Mouse (Mus musculus) forebrain, embryonic 16.5 days (tissue): Measurements from ENCODE around the gene Gm20388. TPM values are rescaled to one million over a fixed set of nuclear protein-coding genes. Genes with fewer than 3 reads are reported as not detected.

Source experiments
- ATAC-seq: fragments of 200-750 bp; cut with Nextera tagmentation; 2 replicates; pipeline ENCODE4 v1.8.0; 2017; ENCODE audit warnings: mild to moderate bottlenecking, moderate library complexity
- H3K27ac ChIP-seq: fragments of 300-500 bp; sonication (generic); 2 replicates; pipeline ENCODE4 v1.5.1; 2014; ENCODE audit warnings: low read length, control low read depth
- H3K27me3 ChIP-seq: fragments of 300-500 bp; sonication (generic); replicated peaks from 2 replicates; pipeline ENCODE4 v1.6.1; 2014; ENCODE audit warnings: low read length; ENCODE audit not compliant: control insufficient read depth, insufficient read depth
- H3K36me3 ChIP-seq: fragments of 300-500 bp; sonication (generic); 2 replicates; pipeline ENCODE4 v1.6.1; 2014; ENCODE audit not compliant: control insufficient read depth, insufficient read depth
- H3K4me1 ChIP-seq: fragments of 300-500 bp; sonication (generic); replicated peaks from 2 replicates; pipeline ENCODE4 v1.6.1; 2014; ENCODE audit warnings: low read length; ENCODE audit not compliant: control insufficient read depth, insufficient read depth
- H3K4me2 ChIP-seq: fragments of 300-500 bp; sonication (generic); 2 replicates; pipeline ENCODE4 v1.6.1; 2014; ENCODE audit warnings: mild to moderate bottlenecking, low read length, control low read depth
- H3K4me3 ChIP-seq: fragments of 300-500 bp; sonication (generic); replicated peaks from 2 replicates; pipeline ENCODE4 v1.5.1; 2014; ENCODE audit warnings: mild to moderate bottlenecking, low read length, control low read depth
- H3K9ac ChIP-seq: fragments of 300-500 bp; sonication (generic); replicated peaks from 2 replicates; pipeline ENCODE4 v1.6.1; 2014; ENCODE audit warnings: low read depth, low read length, control low read depth
- H3K9me3 ChIP-seq: fragments of 300-500 bp; sonication (generic); 2 replicates; pipeline ENCODE4 v1.6.1; 2016; ENCODE audit warnings: low read length; ENCODE audit not compliant: control insufficient read depth
- WGBS: fragments of 180-500 bp; shearing (Covaris S2); extraction: QIAGEN DNeasy Blood & Tissue Kit; methylation state at CpG from one replicate; pipeline ENCODE4 v1.1.7; 2014; 5-methylcytosine and 5-hydroxymethylcytosine counted together
- polyA plus RNA-seq: library from polyadenylated mRNA; unstranded; fragments of >200 nt; fragmentation: Nextera tagmentation; extraction: Ambion mirVana; gene quantifications from 2 replicates; pipeline ENCODE4 v1.2.1, GENCODE M21; 2015

Gm20388 gene
- polyA plus RNA-seq, 1 experiment from 2014 or later, result 4.7 TPM

- Histone ChIP-seq H3K27me3 (no peaks in the 10 kb centered on the region), H3K4me3 (no peak overlapping the region), H3K27ac (peak overlapping the region; percentile 87), H3K9ac (peak overlapping the region; percentile 37), H3K36me3 (no peaks in the 10 kb centered on the region), H3K9me3 (no peaks in the 10 kb centered on the region), H3K4me1 (peaks cover 42% of the 10 kb centered on the region), H3K4me2 (no peak overlapping the region)
- no peak for ATAC-seq
- 51% methylated on average over 6 of the region's 6 CpGs for WGBS
Observed at GRCm38 (mm10) chr8:120383713-120384112, 473.1 kb downstream of the Gm20388 start.

- Histone ChIP-seq H3K4me2 (no peak overlapping the region), H3K27me3 (no peaks in the 10 kb centered on the region), H3K9ac (no peak overlapping the region), H3K36me3 (no peaks in the 10 kb centered on the region), H3K4me1 (peaks cover 39% of the 10 kb centered on the region), H3K9me3 (no peaks in the 10 kb centered on the region), H3K4me3 (no peak overlapping the region), H3K27ac (no peak overlapping the region)
- ATAC-seq, result no peak
Observed at GRCm38 (mm10) chr8:120384745-120385144, 474.1 kb downstream of the Gm20388 start.

- H3K9ac ChIP-seq, result no peak overlapping the region
- no peak overlapping the region for H3K4me2 ChIP-seq
- H3K27ac ChIP-seq, result no peak overlapping the region
- no peak for ATAC-seq
- 76% methylated on average over 6 of the region's 6 CpGs for WGBS
- H3K4me1 ChIP-seq, result peaks cover 27% of the 10 kb centered on the region
- no peaks in the 10 kb centered on the region for H3K27me3 ChIP-seq
- no peaks in the 10 kb centered on the region for H3K36me3 ChIP-seq
- no peak overlapping the region for H3K4me3 ChIP-seq
- H3K9me3 ChIP-seq, result no peaks in the 10 kb centered on the region
Observed at GRCm38 (mm10) chr8:120388246-120388645, 477.6 kb downstream of the Gm20388 start.

GRCm38 (mm10) chr8:120390598-120390997 is 480.0 kb downstream of the Gm20388 start:
- H3K4me1 ChIP-seq, result peaks cover 33% of the 10 kb centered on the region

GRCm38 (mm10) chr8:120391856-120392255 is 481.2 kb downstream of the Gm20388 start:
- Histone ChIP-seq H3K9ac (no peak overlapping the region), H3K27me3 (no peaks in the 10 kb centered on the region), H3K4me1 (peaks cover 35% of the 10 kb centered on the region), H3K4me3 (no peak overlapping the region), H3K27ac (no peak overlapping the region), H3K36me3 (no peaks in the 10 kb centered on the region), H3K9me3 (no peaks in the 10 kb centered on the region), H3K4me2 (no peak overlapping the region)
- WGBS, result 74% methylated on average over 21 of the region's 21 CpGs
- ATAC-seq, result no peak

More at GRCm38 (mm10) chr8:120390598-120390997, 480.0 kb downstream of the Gm20388 start:
- Histone ChIP-seq H3K9me3 (no peaks in the 10 kb centered on the region), H3K27ac (no peak overlapping the region), H3K27me3 (no peaks in the 10 kb centered on the region), H3K9ac (no peak overlapping the region), H3K36me3 (no peaks in the 10 kb centered on the region), H3K4me2 (no peak overlapping the region), H3K4me3 (no peak overlapping the region)
- ATAC-seq, result no peak
- 96% methylated on average over 7 of the region's 7 CpGs for WGBS

GRCm38 (mm10) chr8:120393085-120393484 is 482.4 kb downstream of the Gm20388 start:
- Histone ChIP-seq H3K4me1 (peaks cover 47% of the 10 kb centered on the region), H3K9ac (no peak overlapping the region)

GRCm38 (mm10) chr8:120393871-120394275 is 483.2 kb downstream of the Gm20388 start:
- Histone ChIP-seq H3K4me3 (no peak overlapping the region), H3K9me3 (no peaks in the 10 kb centered on the region), H3K27ac (peak overlapping the region; percentile 84), H3K4me1 (peaks cover 51% of the 10 kb centered on the region), H3K36me3 (no peaks in the 10 kb centered on the region), H3K9ac (no peak overlapping the region), H3K4me2 (no peak overlapping the region), H3K27me3 (no peaks in the 10 kb centered on the region)
- 53% methylated on average over 9 of the region's 9 CpGs for WGBS
- ATAC-seq, result peak; percentile 67

More at GRCm38 (mm10) chr8:120393085-120393484, 482.4 kb downstream of the Gm20388 start:
- Histone ChIP-seq H3K4me3 (no peak overlapping the region), H3K9me3 (no peaks in the 10 kb centered on the region), H3K4me2 (no peak overlapping the region), H3K36me3 (no peaks in the 10 kb centered on the region), H3K27me3 (no peaks in the 10 kb centered on the region), H3K27ac (no peak overlapping the region)
- 86% methylated on average over 11 of the region's 11 CpGs for WGBS
- ATAC-seq, result no peak

- H3K9me3 ChIP-seq, result no peaks in the 10 kb centered on the region
- no peak overlapping the region for H3K4me2 ChIP-seq
- H3K27ac ChIP-seq, result no peak overlapping the region
- no peak for ATAC-seq
- WGBS, result 95% methylated on average over 3 of the region's 3 CpGs
- H3K27me3 ChIP-seq, result no peaks in the 10 kb centered on the region
- peaks cover 63% of the 10 kb centered on the region for H3K4me1 ChIP-seq
- no peak overlapping the region for H3K4me3 ChIP-seq
- no peaks in the 10 kb centered on the region for H3K36me3 ChIP-seq
- H3K9ac ChIP-seq, result no peak overlapping the region
Observed at GRCm38 (mm10) chr8:120395892-120396291, 485.3 kb downstream of the Gm20388 start.

GRCm38 (mm10) chr8:120396756-120397155 is 486.1 kb downstream of the Gm20388 start:
- Histone ChIP-seq H3K36me3 (no peaks in the 10 kb centered on the region), H3K27ac (peak overlapping the region; percentile 47; the same call in 1 of the 2 replicates), H3K9ac (0 out of 2 replicates have a peak overlapping the region, but pooled peaks have one; percentile 9), H3K27me3 (no peaks in the 10 kb centered on the region), H3K9me3 (no peaks in the 10 kb centered on the region), H3K4me3 (no peak overlapping the region), H3K4me2 (no peak overlapping the region), H3K4me1 (peaks cover 61% of the 10 kb centered on the region)
- 64% methylated on average over 3 of the region's 3 CpGs for WGBS
- no peak for ATAC-seq
